Mouse (Mus musculus) testis, adult 2 months (tissue): ENCODE measurements around the gene Bbc3. TPM values are rescaled to one million over a fixed set of nuclear protein-coding genes. Genes with fewer than 3 reads are reported as not detected.

Source experiments
- H3K27ac ChIP-seq: fragments of 200-500 bp; 2 replicates; pipeline ENCODE4 v1.5.1; 2012; ENCODE audit warnings: low read depth, low read length; ENCODE audit not compliant: control insufficient read depth, insufficient read depth
- H3K27me3 ChIP-seq: fragments of 200-500 bp; 2 replicates; pipeline ENCODE4 v1.6.1; 2012; ENCODE audit warnings: mild to moderate bottlenecking, low read length, moderate library complexity; ENCODE audit not compliant: control insufficient read depth, insufficient read depth
- H3K36me3 ChIP-seq: fragments of 200-500 bp; 2 replicates; pipeline ENCODE4 v1.6.1; 2012; ENCODE audit warnings: mild to moderate bottlenecking, low read length; ENCODE audit not compliant: control insufficient read depth, insufficient read depth
- H3K4me1 ChIP-seq: fragments of 200-500 bp; 2 replicates; pipeline ENCODE4 v1.6.1; 2012; ENCODE audit warnings: low read length; ENCODE audit not compliant: control insufficient read depth, insufficient read depth
- H3K4me3 ChIP-seq: fragments of 200-500 bp; 2 replicates; pipeline ENCODE4 v1.5.1; 2012; ENCODE audit warnings: low read depth, mild to moderate bottlenecking, low read length, moderate library complexity, mixed read lengths; ENCODE audit not compliant: control insufficient read depth
- CTCF ChIP-seq: fragments of 200-500 bp; IDR thresholded peaks from 2 replicates; pipeline ENCODE4 v1.5.1; 2012; ENCODE audit warnings: low read depth, mild to moderate bottlenecking, inconsistent platforms, low read length, moderate library complexity; ENCODE audit not compliant: control insufficient read depth, insufficient read depth, insufficient replicate concordance
- POLR2A ChIP-seq: fragments of 200-500 bp; IDR thresholded peaks from 2 replicates; pipeline ENCODE4 v1.6.1; 2012; ENCODE audit warnings: low read depth, mild to moderate bottlenecking, inconsistent platforms, low read length, moderate library complexity; ENCODE audit not compliant: control insufficient read depth
- polyA plus RNA-seq: library from polyadenylated mRNA; depleted of rRNA; stranded (reverse); fragments of >200 nt; gene quantifications from 2 replicates; pipeline ENCODE4 v1.2.3, GENCODE M21; 2012; rRNA removed

Gene Bbc3
- polyA plus RNA-seq, 1 experiment = 4.0 TPM

GRCm38 (mm10) chr7:16349999-16350398 lies 41.8 kb downstream of the Bbc3 start:
- TF ChIP-seq CTCF (no peak), POLR2A (no peak)
- Histone ChIP-seq H3K27me3 (no peaks in the 10 kb centered on the region), H3K4me1 (no peaks in the 10 kb centered on the region), H3K27ac (no peak overlapping the region), H3K4me3 (no peak overlapping the region), H3K36me3 (0 out of 2 replicates have a peak, but pooled peaks cover 1% of the 10 kb centered on the region)

GRCm38 (mm10) chr7:16355854-16356594 lies 47.8 kb downstream of the Bbc3 start:
- TF ChIP-seq POLR2A = no peak
- TF ChIP-seq CTCF = no peak
- Histone ChIP-seq H3K4me3 (no peak overlapping the region), H3K27ac (no peak overlapping the region), H3K27me3 (no peaks in the 10 kb centered on the region), H3K36me3 (peaks cover 4% of the 10 kb centered on the region), H3K4me1 (no peaks in the 10 kb centered on the region)

GRCm38 (mm10) chr7:16357602-16358001 lies 49.4 kb downstream of the Bbc3 start:
- no peak for TF ChIP-seq POLR2A
- no peak for TF ChIP-seq CTCF
- Histone ChIP-seq H3K27me3 (no peaks in the 10 kb centered on the region), H3K4me1 (no peaks in the 10 kb centered on the region), H3K36me3 (peaks cover 4% of the 10 kb centered on the region), H3K4me3 (no peak overlapping the region), H3K27ac (no peak overlapping the region)

GRCm38 (mm10) chr7:16364319-16364718 lies 56.1 kb downstream of the Bbc3 start:
- no peaks in the 10 kb centered on the region for H3K27me3 ChIP-seq
- no peak overlapping the region for H3K27ac ChIP-seq
- H3K36me3 ChIP-seq = peaks cover 5% of the 10 kb centered on the region

GRCm38 (mm10) chr7:16364901-16365500 lies 56.8 kb downstream of the Bbc3 start:
- Histone ChIP-seq H3K4me3 (no peak overlapping the region), H3K27me3 (no peaks in the 10 kb centered on the region), H3K27ac (no peak overlapping the region), H3K36me3 (peaks cover 5% of the 10 kb centered on the region), H3K4me1 (no peaks in the 10 kb centered on the region; the same call in 1 of the 2 replicates)
- TF ChIP-seq POLR2A (no peak), CTCF (no peak)

More at GRCm38 (mm10) chr7:16364319-16364718, 56.1 kb downstream of the Bbc3 start:
- Histone ChIP-seq H3K4me1 (no peaks in the 10 kb centered on the region; the same call in 1 of the 2 replicates), H3K4me3 (no peak overlapping the region)
- no peak for TF ChIP-seq POLR2A
- TF ChIP-seq CTCF = no peak

GRCm38 (mm10) chr7:16366133-16366646 lies 58.0 kb downstream of the Bbc3 start:
- TF ChIP-seq POLR2A (no peak), CTCF (no peak)

GRCm38 (mm10) chr7:16366669-16367068 lies 58.5 kb downstream of the Bbc3 start:
- Histone ChIP-seq H3K27me3 (no peaks in the 10 kb centered on the region), H3K27ac (no peak overlapping the region), H3K36me3 (peaks cover 4% of the 10 kb centered on the region), H3K4me1 (no peaks in the 10 kb centered on the region; the same call in 1 of the 2 replicates), H3K4me3 (no peak overlapping the region)
- TF ChIP-seq CTCF (no peak), POLR2A (no peak)

More at GRCm38 (mm10) chr7:16366133-16366646, 58.0 kb downstream of the Bbc3 start:
- no peaks in the 10 kb centered on the region; the same call in 1 of the 2 replicates for H3K4me1 ChIP-seq
- H3K27me3 ChIP-seq = no peaks in the 10 kb centered on the region
- no peak overlapping the region for H3K4me3 ChIP-seq
- H3K36me3 ChIP-seq = peaks cover 4% of the 10 kb centered on the region
- no peak overlapping the region for H3K27ac ChIP-seq

Other genes starting within 250 kb of the Bbc3 start
- 98.8 and 100 TPM in 2 replicates for gene Zfp541, start 246.6 kb upstream of the Bbc3 start, polyA plus RNA-seq
- 134 and 145 TPM in 2 replicates for gene Napa, start 209.9 kb upstream of the Bbc3 start, polyA plus RNA-seq
- 13.6 and 14.4 TPM in 2 replicates for gene Kptn, start 188.5 kb upstream of the Bbc3 start, polyA plus RNA-seq
- 34.7 and 35.7 TPM in 2 replicates for gene Slc8a2, start 178.6 kb upstream of the Bbc3 start, polyA plus RNA-seq
- gene Meis3, start 133.3 kb upstream of the Bbc3 start, polyA plus RNA-seq = 2.5 and 2.6 TPM in 2 replicates
- gene Dhx34, start 86.4 kb upstream of the Bbc3 start, polyA plus RNA-seq = 26.2 and 27.1 TPM in 2 replicates
- 0.02 and 0.07 TPM in 2 replicates for gene C5ar2, start 64.2 kb upstream of the Bbc3 start, polyA plus RNA-seq
- gene C5ar1, start 48.9 kb upstream of the Bbc3 start, polyA plus RNA-seq = 0.53 and 0.65 TPM in 2 replicates
- gene Inafm1, start 34.8 kb upstream of the Bbc3 start, polyA plus RNA-seq = 19.5 and 22.5 TPM in 2 replicates
- gene Ccdc9, start 21.6 kb upstream of the Bbc3 start, polyA plus RNA-seq = 46.0 and 47.1 TPM in 2 replicates
- 53.7 and 61.4 TPM in 2 replicates for gene Sae1, start 79.4 kb downstream of the Bbc3 start, polyA plus RNA-seq
- 14.4 and 17.2 TPM in 2 replicates for gene Zc3h4, start 92.5 kb downstream of the Bbc3 start, polyA plus RNA-seq
- 3.5 and 5.6 TPM in 2 replicates for gene Tmem160, start 144.4 kb downstream of the Bbc3 start, polyA plus RNA-seq
- gene Npas1, start 169.3 kb downstream of the Bbc3 start, polyA plus RNA-seq = 0.72 and 1.4 TPM in 2 replicates